Mouse (Mus musculus): ENCODE results near the gene Aff3. TPM values are rescaled to one million over a fixed set of nuclear protein-coding genes. Genes with fewer than 3 reads are reported as not detected.

Gene Aff3
- total RNA-seq, 2 experiments from 2014 or later: 3.4 to 3.7 TPM

- DNase-seq: no peak
- intact Hi-C loops (cut with DNase I; ENCODE audit: low total_unique reads): no loop called here
Measured at GRCm38 (mm10) chr1:38606741-38607140, 58.0 kb downstream of the Aff3 start.

GRCm38 (mm10) chr1:38605426-38605825 lies 59.3 kb downstream of the Aff3 start:
- intact Hi-C loops (cut with DNase I; ENCODE audit: low total_unique reads): no loop called here
- DNase-seq: no peak

GRCm38 (mm10) chr1:38604611-38605010 lies 60.1 kb downstream of the Aff3 start:
- DNase-seq: no peak
- intact Hi-C loops (cut with DNase I; ENCODE audit: low total_unique reads): no loop called here

GRCm38 (mm10) chr1:38601802-38602508 lies 62.8 kb downstream of the Aff3 start:
- peak; percentile 12 for DNase-seq
- intact Hi-C loops (cut with DNase I; ENCODE audit: low total_unique reads): no loop called here

GRCm38 (mm10) chr1:38595311-38595710 lies 69.4 kb downstream of the Aff3 start:
- intact Hi-C loops (cut with DNase I; ENCODE audit: low total_unique reads): no loop called here
- DNase-seq: no peak

- intact Hi-C loops (cut with DNase I; ENCODE audit: low total_unique reads): no loop called here
- DNase-seq: no peak
Measured at GRCm38 (mm10) chr1:38594766-38595165, 70.0 kb downstream of the Aff3 start.

- DNase-seq: no peak
Measured at GRCm38 (mm10) chr1:38591194-38591593, 73.6 kb downstream of the Aff3 start.

GRCm38 (mm10) chr1:38588741-38589140 lies 76.0 kb downstream of the Aff3 start:
- intact Hi-C loops (cut with DNase I; ENCODE audit: low total_unique reads): no loop called here
- DNase-seq: no peak

More at GRCm38 (mm10) chr1:38591194-38591593, 73.6 kb downstream of the Aff3 start:
- intact Hi-C loops (cut with DNase I; ENCODE audit: low total_unique reads): no loop called here

- no peak for DNase-seq
- intact Hi-C loops (cut with DNase I; ENCODE audit: low total_unique reads): no loop called here
Measured at GRCm38 (mm10) chr1:38582328-38582727, 82.4 kb downstream of the Aff3 start.

- DNase-seq: no peak
- intact Hi-C loops (cut with DNase I; ENCODE audit: low total_unique reads): no loop called here
Measured at GRCm38 (mm10) chr1:38580572-38580971, 84.2 kb downstream of the Aff3 start.

- intact Hi-C loops (cut with DNase I; ENCODE audit: low total_unique reads): no loop called here
Measured at GRCm38 (mm10) chr1:38578339-38578738, 86.4 kb downstream of the Aff3 start.

GRCm38 (mm10) chr1:38567791-38568190 lies 97.0 kb downstream of the Aff3 start:
- DNase-seq: no peak
- intact Hi-C loops (cut with DNase I; ENCODE audit: low total_unique reads): no loop called here

More at GRCm38 (mm10) chr1:38578339-38578738, 86.4 kb downstream of the Aff3 start:
- DNase-seq: no peak

GRCm38 (mm10) chr1:38566101-38566678 lies 98.6 kb downstream of the Aff3 start:
- intact Hi-C loops (cut with DNase I; ENCODE audit: low total_unique reads): no loop called here

GRCm38 (mm10) chr1:38565295-38565777 lies 99.4 kb downstream of the Aff3 start:
- intact Hi-C loops (cut with DNase I; ENCODE audit: low total_unique reads): no loop called here
- no peak for DNase-seq

More at GRCm38 (mm10) chr1:38566101-38566678, 98.6 kb downstream of the Aff3 start:
- no peak for DNase-seq

- no peak for DNase-seq
- intact Hi-C loops (cut with DNase I; ENCODE audit: low total_unique reads): no loop called here
Measured at GRCm38 (mm10) chr1:38562397-38563199, 102.2 kb downstream of the Aff3 start.

- intact Hi-C loops (cut with DNase I; ENCODE audit: low total_unique reads): no loop called here
Measured at GRCm38 (mm10) chr1:38561331-38561730, 103.4 kb downstream of the Aff3 start.

GRCm38 (mm10) chr1:38560666-38561065 lies 104.1 kb downstream of the Aff3 start:
- intact Hi-C loops (cut with DNase I; ENCODE audit: low total_unique reads): no loop called here
- no peak for DNase-seq

More at GRCm38 (mm10) chr1:38561331-38561730, 103.4 kb downstream of the Aff3 start:
- no peak for DNase-seq

GRCm38 (mm10) chr1:38557615-38558014 lies 107.1 kb downstream of the Aff3 start:
- intact Hi-C loops (cut with DNase I; ENCODE audit: low total_unique reads): no loop called here
- DNase-seq: no peak

GRCm38 (mm10) chr1:38554546-38554945 lies 110.2 kb downstream of the Aff3 start:
- intact Hi-C loops (cut with DNase I; ENCODE audit: low total_unique reads): no loop called here
- no peak for DNase-seq

- no peak for DNase-seq
- intact Hi-C loops (cut with DNase I; ENCODE audit: low total_unique reads): no loop called here
Measured at GRCm38 (mm10) chr1:38553090-38553489, 111.7 kb downstream of the Aff3 start.

Data from gastrocnemius, postnatal 14 days (tissue).